Mouse (Mus musculus) 3134 (cell line): ENCODE data around the gene Lrrc57.

Experiments used
- DNase-seq: peaks from one replicate; pipeline ENCODE4 v3.0.0-alpha.2; 2011; ENCODE audit warnings: low spot score; ENCODE audit not compliant: insufficient read length; ENCODE audit errors: extremely low read depth

Lrrc57 gene

DNA sequence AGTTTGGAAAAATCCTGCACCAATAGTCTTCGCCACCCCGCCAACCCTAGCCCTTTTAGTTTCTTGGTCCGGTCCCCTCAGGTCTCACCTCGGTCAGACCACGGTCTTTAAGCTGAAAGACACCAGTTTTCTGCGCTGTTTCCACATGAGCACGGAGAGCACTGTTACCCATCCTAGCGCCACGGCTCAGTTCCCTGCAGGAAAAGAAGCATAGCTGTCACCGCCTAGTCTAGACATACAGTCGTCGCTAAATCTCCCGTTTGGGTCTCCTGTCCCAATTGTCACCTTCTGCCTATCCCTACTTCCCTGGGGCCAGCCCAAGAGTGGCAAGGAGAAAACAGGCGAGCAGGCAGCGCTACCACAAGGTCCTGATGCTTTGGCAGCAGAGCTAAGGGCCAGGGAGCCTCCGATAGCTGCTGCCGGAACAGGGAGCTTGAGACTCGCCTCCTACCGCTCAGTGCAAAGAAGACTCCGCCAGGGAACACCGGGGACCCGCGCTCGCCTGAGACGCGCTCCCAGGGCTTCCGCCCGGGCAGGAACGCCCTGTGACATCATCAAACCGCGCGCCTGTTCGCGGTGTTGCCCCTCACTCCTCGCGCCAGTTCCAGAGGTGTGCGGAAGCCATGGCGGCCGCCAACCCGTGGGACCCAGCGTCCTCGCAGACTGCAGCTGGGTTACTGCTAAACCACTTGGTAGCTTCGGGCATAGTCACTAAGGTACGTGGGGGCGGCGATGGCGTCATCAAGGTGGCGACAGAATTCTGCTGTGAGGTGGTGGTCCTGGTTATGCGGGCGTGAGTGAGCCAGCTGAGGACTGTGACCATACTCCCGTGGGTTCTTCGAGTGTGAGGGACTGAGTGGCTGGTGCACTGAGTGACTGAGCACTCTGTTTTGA lies at the start of gene Lrrc57, which contains the start of gene Haus2:
TSS of gene Lrrc57 (minus strand) at position 691 of the 894 bp plus-strand sequence.
TSS of gene Haus2 (plus strand) at position 554 of the 894 bp plus-strand sequence.
- peak; percentile 93 for DNase-seq

DNA sequence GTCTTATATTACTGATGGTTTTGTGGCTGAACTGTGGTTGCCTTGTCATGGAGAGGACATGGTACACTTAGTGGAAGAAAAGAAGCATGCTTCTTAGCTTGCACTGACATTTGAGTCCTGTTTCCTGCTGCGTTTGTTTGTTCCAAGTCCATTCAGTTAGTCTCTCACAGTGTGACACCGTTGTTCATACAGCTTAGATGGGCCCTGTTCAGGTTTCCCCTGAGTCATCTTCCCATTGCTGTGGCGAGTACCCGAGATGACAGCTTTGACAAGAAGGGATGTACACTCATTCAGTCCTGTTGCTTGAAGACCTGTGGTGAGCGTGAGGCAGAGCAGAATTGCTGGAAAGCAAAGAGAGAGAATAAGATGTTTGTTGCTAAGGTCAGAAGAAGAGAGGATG lies 49.2 kb upstream of the Lrrc57 start:
- no peak for DNase-seq

DNA sequence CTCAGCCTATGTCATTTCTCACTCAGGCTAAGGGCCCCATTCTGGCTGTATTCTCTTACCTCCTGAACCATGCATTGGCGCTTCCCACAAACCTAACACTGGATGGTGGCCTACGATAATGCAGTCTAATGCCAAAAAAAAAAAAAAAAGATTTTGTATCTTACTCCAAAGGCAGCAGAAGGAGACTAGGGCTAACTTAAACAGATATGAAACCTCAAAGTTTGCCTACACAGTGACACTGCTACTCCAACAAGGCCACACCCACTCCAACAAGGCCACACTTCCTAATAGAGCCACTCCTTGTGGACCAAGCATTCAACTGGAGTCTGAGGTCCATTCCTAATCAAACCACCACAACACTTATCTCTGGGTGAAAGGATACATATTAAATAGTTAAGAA lies 47.4 kb upstream of the Lrrc57 start:
- no peak for DNase-seq

DNA sequence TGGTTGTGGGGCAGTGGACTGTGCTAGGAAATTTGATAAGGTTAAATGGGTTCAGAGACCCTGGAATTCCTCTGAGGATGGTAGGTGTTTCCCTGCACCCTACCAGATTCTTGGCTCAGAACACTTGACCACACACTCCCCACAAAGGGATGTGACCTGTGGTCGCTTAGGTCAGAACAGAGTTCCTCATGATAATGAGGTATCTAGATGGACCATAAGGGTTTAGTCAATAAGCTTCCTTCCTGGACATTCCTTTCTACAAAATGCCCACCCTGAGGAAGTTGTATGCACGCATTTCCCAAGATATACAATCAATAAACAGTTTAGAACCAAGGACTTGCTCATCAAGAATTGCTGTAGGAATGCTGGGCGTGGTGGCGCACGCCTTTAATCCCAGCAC lies 46.6 kb upstream of the Lrrc57 start:
- DNase-seq: no peak

DNA sequence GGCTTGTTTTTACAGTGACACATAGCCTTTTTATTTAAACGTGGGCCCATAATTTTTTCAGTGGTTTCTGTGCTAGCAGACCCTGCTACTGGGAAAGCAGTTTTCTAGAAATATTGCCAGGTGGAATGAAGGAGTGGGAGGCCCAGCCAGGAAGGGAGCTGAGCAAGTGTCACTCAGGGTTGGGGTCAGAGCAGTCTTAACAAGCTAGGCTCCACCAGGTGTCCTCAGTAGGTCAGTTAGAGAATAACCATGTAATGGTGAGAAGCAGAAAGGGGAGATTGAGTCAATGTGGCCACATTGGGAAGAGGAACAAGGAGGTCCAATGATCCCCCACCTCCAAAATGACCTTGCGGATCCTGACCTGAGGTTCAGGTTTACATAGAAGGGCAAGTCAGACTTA lies 45.4 kb upstream of the Lrrc57 start:
- DNase-seq: no peak

DNA sequence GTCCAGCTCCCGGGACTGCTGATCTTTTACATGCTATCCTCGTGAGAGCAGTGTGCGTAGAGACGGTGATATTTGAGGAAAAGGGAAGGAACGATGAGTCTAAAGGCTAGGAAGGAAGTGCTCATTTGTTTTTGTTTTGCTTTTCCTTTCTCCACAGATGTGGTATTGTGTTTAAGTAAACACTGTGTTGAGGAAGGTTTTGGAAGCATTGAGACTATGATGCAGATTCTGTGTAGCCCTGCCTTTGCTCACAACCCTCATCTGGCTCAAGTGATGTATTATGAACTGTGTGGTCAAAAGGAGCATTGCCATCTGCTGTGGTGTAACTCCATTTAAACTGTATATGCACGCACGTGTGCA lies 43.6 kb upstream of the Lrrc57 start:
- no peak for DNase-seq

DNA sequence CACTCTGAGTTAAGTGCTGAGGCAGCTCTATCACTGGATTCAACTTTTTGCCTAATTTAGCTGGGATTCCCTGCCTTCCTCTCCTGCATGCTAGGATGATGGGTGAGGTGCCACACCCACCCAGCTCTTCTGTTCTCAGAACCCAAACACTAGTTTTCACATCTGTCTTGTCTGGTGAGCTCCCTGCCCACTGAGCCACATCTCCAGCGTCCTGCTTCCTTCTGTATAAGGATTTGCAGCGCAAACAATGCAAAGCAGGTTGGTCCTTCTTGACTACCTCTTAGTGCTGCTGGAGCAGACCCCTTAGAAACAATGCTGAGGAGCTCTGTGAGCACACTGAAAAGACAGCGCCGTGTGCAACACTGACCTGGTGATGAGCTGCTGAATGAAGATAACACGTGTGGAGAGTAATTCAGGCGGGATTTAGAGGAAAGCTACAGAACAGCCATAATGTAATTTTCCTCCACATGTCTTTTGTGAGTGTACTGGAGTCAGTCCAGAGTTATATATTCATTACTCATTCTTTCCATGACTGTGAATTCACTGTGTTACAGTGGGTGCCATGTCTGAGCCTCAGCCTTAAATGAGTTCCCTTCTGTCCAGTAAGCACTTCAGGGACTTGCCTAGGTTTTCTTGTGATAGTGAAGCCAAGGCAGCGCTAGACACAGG lies 43.1 kb upstream of the Lrrc57 start:
- DNase-seq: peak; percentile 25

DNA sequence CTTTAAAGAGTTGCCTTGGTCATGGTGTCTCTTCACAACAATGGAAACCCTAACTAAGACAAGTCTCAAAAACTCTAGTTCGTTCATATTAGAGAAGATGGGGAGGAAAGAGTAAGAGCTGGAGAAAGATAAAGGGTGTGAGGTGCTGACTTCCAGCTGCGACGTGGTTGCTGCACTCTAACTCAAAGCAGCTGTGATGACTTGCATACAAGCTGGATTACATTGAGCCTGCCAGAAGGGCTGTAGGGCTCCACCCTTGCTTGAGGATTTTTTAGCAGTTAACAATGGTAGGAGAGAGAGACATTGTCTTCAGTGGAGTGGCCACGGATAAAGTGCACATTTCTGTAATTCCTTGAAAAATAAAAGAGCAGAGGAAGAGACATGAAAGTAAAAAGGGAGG lies 37.5 kb upstream of the Lrrc57 start:
- no peak for DNase-seq

DNA sequence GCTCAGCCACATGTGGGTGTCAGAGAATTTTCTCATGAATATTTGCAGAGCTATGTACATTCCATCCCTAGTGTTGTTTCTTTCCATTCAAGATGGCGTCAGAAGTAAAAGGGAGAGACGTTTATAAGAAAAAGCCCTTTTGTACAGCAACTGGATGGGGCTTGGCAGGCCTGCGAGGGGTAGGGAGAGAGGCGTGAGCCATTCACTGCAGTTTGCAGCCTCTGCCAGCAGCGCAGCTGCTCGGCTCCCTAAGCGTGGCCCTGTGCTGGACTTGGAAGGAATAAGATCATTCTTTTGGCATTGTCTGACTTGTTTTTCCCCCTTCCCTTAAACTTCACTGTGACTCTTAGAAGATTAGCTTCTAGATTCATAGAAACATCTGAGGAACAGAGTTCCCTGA lies 34.5 kb upstream of the Lrrc57 start:
- no peak for DNase-seq

DNA sequence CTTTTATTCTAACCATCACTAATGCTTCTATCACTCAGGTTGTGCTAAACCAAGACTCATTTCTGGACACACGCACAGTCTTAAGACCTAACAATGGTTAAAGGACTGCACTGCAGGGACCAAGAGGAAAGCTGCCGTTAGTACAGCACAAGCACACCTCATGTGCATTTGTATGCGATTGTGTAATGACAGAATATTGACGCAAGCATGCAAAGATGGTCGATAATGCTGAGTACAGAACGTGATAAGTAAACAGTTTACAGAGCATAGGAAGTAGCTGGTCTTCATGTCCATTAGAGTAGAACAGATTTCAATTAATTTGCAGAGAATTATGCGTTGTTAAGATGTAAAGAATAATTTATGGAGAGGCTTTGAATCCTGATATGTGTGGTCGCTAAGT lies 31.5 kb upstream of the Lrrc57 start:
- DNase-seq: no peak

DNA sequence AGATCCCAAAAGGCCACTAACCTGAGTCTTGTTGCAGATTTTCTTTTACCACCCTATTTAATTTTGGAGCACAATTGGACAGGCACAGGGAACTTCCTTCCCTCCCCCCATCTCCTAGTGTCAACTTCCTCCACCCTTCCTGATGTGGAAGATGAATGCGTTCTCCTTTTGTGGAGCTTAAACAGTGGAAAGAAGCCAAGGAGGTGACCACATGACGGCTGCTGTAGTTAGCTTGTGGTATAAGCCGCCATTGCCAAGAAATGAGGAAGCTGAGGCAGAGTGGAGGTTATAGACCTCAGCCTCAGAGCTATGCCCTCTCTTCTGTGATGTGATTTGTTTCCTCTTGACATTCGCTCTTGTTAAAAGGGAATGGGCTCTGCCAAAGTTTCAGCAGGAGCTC lies 22.6 kb upstream of the Lrrc57 start:
- no peak for DNase-seq

DNA sequence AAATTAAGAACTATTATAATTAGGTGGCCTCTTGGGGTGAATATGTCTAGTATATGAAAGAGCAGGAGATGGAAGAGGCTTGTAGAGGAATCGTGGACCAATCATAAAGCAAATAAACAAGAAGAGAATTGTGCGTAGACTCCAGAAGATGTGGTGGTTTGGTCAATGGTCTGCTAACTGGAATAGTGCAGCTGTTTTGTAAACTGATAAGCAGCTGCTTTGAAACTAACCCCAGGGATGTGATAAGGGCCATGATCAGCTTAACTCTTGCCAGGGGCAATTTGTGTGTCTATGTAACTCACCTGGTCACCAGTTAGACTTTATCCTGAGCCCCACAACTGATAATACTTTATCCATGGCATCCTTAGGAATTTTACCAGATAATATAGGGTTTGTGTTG lies 22.2 kb upstream of the Lrrc57 start:
- no peak for DNase-seq

DNA sequence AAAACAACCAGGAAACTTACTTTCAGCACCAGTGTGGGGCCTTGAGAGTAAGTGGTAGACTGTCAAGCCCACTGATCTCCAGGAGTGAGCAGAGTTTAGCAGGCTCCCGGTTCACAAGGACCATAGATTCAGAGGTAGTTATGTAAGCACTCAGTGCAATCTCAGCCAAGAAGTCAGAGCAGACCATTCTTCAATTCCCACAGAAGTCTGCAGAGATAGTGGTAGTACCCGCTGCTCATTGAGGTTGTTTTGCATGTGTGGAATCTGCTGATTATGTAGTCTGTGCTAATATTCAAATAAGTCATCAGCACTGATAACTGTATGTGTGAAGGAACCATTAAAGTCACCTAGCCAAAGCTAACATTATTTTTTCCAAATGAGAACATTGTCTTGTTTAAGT lies 21.3 kb upstream of the Lrrc57 start:
- DNase-seq: no peak

DNA sequence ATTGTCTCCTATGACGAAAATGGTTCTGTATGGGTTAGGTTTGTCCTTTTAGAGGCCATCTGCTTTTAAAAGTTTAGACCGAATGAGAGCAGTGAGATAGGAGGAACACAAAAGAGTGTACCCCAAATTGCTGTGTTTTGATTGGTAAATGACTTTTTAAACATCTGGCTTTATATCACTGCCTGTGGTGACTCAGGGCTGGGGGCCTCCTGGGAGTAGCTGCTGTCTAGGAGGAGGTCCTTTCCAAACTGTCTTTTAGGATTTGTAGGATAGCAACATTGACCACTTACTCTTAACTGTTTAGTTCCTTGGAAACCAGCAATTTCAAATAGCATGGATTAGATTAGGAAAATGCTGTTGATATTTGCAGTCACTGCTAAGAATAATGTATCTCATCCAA lies 20.9 kb upstream of the Lrrc57 start:
- no peak for DNase-seq

DNA sequence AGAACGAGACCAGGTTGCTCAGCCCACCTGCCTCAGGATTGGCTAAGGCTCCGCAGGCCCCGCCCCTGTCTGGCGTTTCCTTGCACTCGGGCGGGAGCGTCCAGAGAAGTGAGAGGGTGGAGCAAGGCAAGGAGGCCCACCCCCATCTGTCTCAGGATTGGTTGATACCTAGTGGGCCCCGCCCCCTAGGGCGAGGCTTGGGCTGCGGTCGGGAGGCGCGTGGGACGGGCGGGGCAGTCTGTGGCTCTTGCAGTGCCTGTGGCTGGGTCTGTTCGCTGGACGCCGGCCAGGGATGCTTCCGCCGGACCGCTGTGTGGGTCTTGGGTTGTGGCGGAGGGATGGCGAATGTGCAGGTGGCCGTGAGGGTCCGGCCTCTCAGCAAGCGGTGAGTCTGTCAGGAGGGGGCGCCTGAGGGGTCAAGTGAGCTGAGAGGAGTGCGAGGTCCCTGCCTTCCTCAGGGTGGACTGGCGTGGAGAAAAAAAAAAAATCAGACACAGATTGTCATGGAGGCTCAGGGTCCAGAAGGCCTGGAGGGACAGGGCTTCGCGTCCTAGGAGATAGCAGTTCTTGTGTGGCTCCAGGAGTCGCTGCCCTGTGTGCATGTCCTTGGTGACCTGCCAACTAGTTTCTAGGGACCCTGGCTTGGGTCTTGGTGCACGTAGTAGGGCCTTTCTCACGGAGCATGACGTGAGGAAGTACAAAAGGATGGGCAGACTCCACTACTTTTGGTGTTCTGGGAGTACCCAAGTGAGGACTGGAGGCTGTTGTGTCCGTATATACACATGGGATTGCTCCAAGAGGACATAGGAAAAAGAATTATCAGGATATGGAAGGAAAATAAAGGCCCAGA lies 19.8 kb upstream of the Lrrc57 start, which contains the start of gene Stard9:
TSS of gene Stard9 (plus strand) at position 236 of the 850 bp plus-strand sequence.
- DNase-seq: peak; percentile 100

DNA sequence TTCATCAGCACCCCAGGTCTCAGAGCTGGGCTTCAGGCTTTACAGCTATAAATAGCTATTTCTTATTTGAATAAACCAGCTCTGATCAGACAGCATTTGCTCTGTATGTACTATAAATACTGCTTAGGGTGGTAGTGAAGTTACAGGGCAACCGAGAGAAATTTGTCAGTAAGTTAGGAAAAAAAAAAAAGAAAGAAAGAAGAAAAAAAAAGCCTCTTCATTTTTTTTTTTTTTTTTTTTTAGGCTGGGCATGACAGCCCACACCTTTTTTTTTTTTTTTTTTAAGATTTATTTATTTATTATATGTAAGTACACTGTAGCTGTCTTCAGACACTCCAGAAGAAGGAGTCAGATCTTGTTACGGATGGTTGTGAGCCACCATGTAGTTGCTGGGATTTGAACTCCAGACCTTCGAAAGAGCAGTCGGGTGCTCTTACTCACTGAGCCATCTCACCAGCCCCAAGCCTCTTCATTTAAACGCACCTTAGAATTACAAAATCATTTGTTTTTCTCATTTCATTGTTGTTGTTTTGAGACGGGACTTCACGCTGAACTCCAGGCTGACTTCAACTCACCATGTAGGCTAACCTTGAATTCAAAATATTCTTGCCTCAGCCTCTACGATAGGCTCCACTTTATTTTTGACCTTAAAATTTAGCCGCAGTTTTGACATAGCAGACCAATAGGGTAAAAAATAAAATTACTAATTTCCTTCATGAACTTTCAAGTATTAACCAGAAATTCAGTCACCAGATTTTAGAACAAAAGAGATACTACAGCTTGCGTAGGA lies 19.0 kb upstream of the Lrrc57 start:
- no peak for DNase-seq

DNA sequence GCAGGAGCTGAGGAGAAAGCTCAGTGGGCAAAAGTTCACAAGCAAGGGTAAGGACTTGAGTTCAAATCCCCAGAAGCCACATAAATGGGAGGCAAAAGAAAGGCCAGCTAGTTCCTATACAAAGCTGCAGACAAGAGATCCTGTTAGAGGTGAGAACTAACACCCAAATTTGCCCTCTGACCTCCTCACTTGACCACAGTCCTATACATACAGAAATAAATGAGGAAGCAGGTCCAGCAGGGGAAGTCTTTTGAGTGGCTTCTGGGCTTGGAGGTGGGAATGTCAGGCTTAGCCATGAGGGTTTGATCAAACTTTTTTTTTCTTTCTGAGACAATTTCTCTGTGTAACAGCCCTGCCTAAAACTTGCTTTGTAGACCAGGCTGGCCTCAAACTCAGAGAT lies 13.6 kb upstream of the Lrrc57 start:
- DNase-seq: no peak

DNA sequence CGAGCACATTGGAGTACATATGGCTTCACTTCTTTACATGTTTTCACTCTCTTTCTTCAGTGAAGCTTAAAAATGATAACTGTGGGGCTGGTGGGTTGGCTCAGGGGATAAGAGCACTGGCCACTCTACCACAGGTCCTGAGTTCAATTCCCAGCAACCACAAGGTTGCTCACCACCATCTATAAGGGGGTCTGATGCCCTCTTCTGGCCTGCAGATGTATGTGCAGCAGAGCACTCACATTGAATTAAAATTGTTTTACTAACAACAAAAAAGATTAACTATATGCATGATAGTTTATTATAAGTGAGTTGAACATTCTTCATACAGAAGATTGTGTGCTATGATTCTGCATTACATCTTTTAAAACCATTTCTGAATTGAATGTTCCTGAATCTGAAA lies 10.2 kb upstream of the Lrrc57 start:
- DNase-seq: no peak

DNA sequence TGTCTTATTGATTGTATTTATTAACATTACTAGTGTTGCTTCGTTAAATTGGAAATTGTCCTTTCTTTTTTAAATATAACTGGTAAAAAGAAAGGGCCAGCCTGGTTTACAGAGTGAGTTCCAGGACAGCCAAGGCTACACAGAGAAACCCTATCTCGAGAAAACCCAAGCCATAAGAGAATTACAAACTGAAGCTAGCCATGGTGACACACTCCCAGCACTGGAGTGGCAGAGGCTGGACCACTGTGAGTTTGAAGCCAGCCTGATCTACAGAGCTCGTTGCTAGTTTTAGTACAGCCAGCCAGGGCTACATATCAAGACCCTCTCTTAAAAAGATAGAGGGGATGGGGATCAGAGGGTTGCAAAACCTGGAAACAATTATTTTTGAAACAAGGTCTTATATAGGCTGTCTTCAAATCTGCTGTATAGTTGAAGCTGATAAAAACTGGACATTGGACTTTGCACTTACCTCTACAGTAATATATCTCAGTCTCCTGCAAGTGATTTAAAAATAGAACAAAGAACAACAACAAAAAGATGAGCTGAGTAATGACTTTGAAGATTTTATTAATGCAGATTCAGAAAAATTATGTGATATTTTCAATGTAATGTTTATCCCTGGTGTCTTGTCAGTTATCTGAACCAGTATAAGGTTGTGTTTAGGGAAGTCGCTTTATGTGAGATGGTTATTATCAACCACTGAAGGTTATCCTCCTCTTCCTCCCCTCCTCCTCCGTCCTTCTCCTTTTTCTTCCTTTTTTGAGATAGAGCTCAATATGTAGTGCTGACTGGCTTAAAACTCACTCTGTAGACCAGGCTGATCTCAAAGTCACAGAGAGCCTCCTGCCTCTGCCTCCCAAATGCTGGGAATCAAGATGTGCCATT lies 7.2 kb upstream of the Lrrc57 start:
- DNase-seq: no peak
